Mouse (Mus musculus) ES-E14 (cell line): ENCODE results near the gene Ndufa8. TPM values are rescaled to one million over a fixed set of nuclear protein-coding genes. Genes with fewer than 3 reads are reported as not detected.

Experiments used
- DNase-seq: peaks from one replicate; pipeline ENCODE4 v3.0.0-alpha.2; 2013; ENCODE audit warnings: low read depth, low spot score
- H3K27ac ChIP-seq: 2 replicates; pipeline ENCODE4 v1.5.1; 2012; ENCODE audit warnings: low read depth, mild to moderate bottlenecking, low read length, moderate library complexity, mixed read lengths; ENCODE audit not compliant: poor library complexity, insufficient read depth, severe bottlenecking
- H3K36me3 ChIP-seq: 2 replicates; pipeline ENCODE4 v1.6.1; 2012; ENCODE audit warnings: mild to moderate bottlenecking, low read length, moderate library complexity, mixed read lengths; ENCODE audit not compliant: control insufficient read depth, poor library complexity, insufficient read depth, severe bottlenecking
- H3K4me1 ChIP-seq, 2 experiments: fragments of 150-350 bp in 1 of 2; sonication (generic) in 1 of 2; 2 replicates each; pipeline ENCODE4 v1.6.1; 2012; ENCODE audit warnings: low read length in 2 of 2, mild to moderate bottlenecking in 1 of 2, mixed read lengths in 1 of 2; ENCODE audit not compliant: control insufficient read depth in 2 of 2, insufficient read depth in 2 of 2, poor library complexity in 1 of 2
- H3K4me3 ChIP-seq, 2 experiments: fragments of 150-350 bp in 1 of 2; sonication (generic) in 1 of 2; 2 replicates each; pipeline ENCODE4 v1.5.1; 2012; ENCODE audit warnings: low read length in 2 of 2, low read depth in 1 of 2, mild to moderate bottlenecking in 1 of 2, mixed read lengths in 1 of 2; ENCODE audit not compliant: insufficient read depth in 1 of 2, poor library complexity in 1 of 2, severe bottlenecking in 1 of 2
- H3K9ac ChIP-seq: 2 replicates; pipeline ENCODE4 v1.6.1; 2012; ENCODE audit warnings: low read depth, mild to moderate bottlenecking, low read length, mixed read lengths; ENCODE audit not compliant: poor library complexity, insufficient read depth, severe bottlenecking
- H3K9me3 ChIP-seq: fragments of 150-350 bp; sonication (generic); 2 replicates; pipeline ENCODE4 v1.6.1; 2012; ENCODE audit warnings: low read depth, mild to moderate bottlenecking, low read length; ENCODE audit not compliant: control insufficient read depth, insufficient read depth
- CHD2 ChIP-seq: IDR thresholded peaks from 2 replicates; pipeline ENCODE4 v1.6.1; 2014; ENCODE audit warnings: mild to moderate bottlenecking, low read depth, low read length, inconsistent platforms
- HCFC1 ChIP-seq: IDR thresholded peaks from 2 replicates; pipeline ENCODE4 v1.6.1; 2012; ENCODE audit warnings: low read length, inconsistent platforms, borderline replicate concordance; ENCODE audit not compliant: insufficient read depth
- MAFK ChIP-seq: IDR thresholded peaks from 2 replicates; pipeline ENCODE4 v1.6.1; 2014; ENCODE audit warnings: mild to moderate bottlenecking, low read depth, low read length, inconsistent platforms; ENCODE audit not compliant: insufficient read depth
- ZC3H11A ChIP-seq: IDR thresholded peaks from 2 replicates; pipeline ENCODE4 v1.6.1; 2012; ENCODE audit warnings: low read depth, mild to moderate bottlenecking, inconsistent platforms, low read length, borderline replicate concordance
- ZNF384 ChIP-seq: IDR thresholded peaks from 2 replicates; pipeline ENCODE4 v1.6.1; 2012; ENCODE audit warnings: low read depth, low read length, inconsistent platforms
- in situ Hi-C, 2 experiments: fragments of 600-800 bp; cut with MboI; formaldehyde crosslinking; loops; one replicate each; pipeline ENCODE4 v1.15.1; 2025; ENCODE audit warnings: low sequenced_read_pairs in 2 of 2, inconsistent platforms in 1 of 2; ENCODE audit not compliant: unreplicated experiment in 2 of 2
- total RNA-seq: library from RNA; depleted of rRNA; stranded (reverse); fragments of 300-350 nt; gene quantifications from 2 replicates; pipeline ENCODE4 v1.2.3, GENCODE M21; 2012

Gene Ndufa8
- total RNA-seq, 1 experiment: 89.0 TPM

DNA sequence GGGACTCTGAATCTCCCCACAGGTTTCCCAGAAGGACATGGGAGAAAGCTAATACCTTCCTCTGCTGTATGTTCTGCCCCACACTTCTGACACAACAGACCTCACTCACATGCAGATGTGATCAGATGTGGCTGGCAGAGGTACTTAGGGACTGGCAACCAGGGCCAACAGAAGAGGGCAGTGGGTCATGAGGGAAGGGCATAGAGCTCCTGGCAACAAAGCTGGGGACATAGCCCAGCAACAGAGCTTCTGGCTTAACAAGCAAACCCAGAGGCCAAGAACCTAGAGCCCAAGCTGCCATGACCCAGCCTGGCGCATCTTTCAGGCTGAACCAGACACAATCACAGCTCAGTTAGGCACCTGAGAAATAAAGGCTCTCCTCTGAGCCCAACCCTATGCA is 35.8 kb upstream of the Ndufa8 start:
- TF ChIP-seq ZC3H11A (no peak), MAFK (no peak), ZNF384 (no peak), CHD2 (no peak), HCFC1 (no peak)
- no peak overlapping the region for H3K9ac ChIP-seq
- in situ Hi-C loops: no loop called here

DNA sequence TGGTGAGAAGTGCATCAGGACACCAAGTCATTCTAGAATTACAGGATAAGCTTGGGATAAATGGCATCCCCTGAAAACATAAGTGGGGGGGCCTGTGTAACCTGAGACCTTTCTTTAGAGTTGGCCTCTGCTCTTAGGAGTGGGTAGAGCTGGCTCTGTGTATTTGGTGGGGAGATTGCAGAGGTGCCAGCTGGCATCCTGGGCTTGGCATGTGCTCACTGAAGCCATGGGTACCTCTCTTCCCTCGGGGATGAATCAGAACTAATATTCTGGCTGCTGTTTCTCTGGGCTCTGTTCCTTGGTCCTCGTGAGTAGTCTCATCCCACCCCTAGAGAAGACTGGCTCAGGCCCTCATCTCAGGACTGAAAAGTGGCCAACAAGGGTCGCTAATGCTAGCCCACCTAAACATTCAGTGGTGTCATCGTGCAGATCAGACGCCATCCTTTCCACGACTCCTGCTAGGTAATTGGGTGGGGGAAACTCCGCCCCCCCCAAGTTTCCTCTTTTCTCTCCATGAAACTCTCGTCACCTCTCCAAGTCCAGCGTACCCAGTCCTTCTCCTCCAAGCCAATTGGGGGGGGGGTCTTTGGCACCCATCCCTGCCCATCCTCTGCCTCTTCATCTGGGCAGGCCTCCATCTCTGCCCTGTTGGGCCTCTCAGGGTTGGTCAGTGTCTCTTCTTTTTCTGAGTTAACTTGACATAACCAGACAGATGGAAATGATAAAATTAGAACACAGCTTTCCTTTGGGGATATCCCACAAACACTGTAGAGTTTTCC is 33.8 kb upstream of the Ndufa8 start:
- Histone ChIP-seq H3K27ac (no peak overlapping the region), H3K4me1 (no peaks in the 10 kb centered on the region), H3K36me3 (no peaks in the 10 kb centered on the region), H3K9ac (no peak overlapping the region), H3K9me3 (no peaks in the 10 kb centered on the region), H3K4me3 (no peak overlapping the region)
- in situ Hi-C loops: no loop called here
- no peak for DNase-seq
- no peak for TF ChIP-seq ZNF384
- TF ChIP-seq MAFK: no peak
- no peak for TF ChIP-seq ZC3H11A
- no peak for TF ChIP-seq HCFC1
- no peak for TF ChIP-seq CHD2

More for the DNA sequence above, 35.8 kb upstream of the Ndufa8 start:
- DNase-seq: no peak
- H3K4me3 ChIP-seq: no peak overlapping the region
- H3K4me1 ChIP-seq: no peaks in the 10 kb centered on the region
- no peak overlapping the region for H3K27ac ChIP-seq
- no peaks in the 10 kb centered on the region for H3K36me3 ChIP-seq
- H3K9me3 ChIP-seq: no peaks in the 10 kb centered on the region

DNA sequence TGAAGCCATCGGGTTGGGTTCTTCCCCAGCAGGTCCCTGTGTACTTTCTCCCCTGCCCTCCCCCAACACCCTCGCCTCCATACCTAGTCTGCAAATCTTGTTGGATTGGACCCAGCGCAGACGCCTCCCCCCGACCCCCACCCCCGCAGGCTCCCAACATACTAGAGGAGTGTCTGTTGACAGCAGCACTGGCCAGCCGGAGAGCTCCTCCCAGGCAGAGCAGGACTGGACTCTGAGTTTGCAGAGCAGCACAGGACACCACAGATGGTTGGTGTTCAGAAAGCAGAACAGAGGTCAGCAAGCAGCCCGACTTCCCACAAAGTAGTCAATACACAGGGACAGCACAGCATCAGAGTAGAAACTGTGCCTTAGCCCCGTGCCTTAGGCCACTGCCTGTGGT is 32.2 kb upstream of the Ndufa8 start:
- in situ Hi-C loops: no loop called here
- no peak overlapping the region for H3K27ac ChIP-seq
- no peak for TF ChIP-seq CHD2
- H3K9me3 ChIP-seq: no peaks in the 10 kb centered on the region
- no peak overlapping the region for H3K4me3 ChIP-seq
- H3K9ac ChIP-seq: no peak overlapping the region
- DNase-seq: no peak
- H3K4me1 ChIP-seq: no peaks in the 10 kb centered on the region
- no peaks in the 10 kb centered on the region for H3K36me3 ChIP-seq

DNA sequence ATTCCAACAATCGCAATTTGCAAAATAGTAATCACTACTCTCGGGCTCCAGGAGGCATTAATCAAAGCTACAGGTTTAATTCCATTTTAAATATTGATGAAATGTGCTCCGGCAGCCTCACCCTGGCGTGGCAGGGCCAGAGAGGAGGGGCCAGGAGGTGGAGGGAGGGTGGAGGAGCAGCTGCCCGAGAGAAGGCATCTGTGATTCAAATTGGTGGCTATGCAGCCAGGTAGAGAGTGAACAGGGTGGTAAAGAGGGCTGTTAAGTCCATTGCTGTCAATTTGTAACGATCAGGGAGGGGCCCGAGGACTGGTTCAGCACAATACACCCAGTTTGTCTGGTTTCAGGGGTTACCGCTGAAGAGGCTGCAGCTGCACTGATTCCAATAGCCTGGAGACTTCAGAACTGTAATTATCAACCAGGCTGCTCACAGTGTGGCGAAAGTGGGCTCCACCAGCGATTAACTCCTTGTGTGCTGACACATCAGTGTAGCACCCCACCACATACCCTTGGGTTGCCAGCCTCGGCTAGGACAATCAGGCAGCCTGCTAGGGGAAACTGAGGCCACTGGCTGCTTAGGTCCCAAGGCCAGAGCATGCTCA is 28.1 kb upstream of the Ndufa8 start:
- TF ChIP-seq HCFC1: no peak
- no peak for TF ChIP-seq ZNF384
- no peak for TF ChIP-seq CHD2
- no peak for TF ChIP-seq MAFK
- TF ChIP-seq ZC3H11A: no peak
- Histone ChIP-seq H3K9ac (no peak overlapping the region), H3K9me3 (no peaks in the 10 kb centered on the region), H3K27ac (no peak overlapping the region), H3K4me3 (no peak overlapping the region), H3K4me1 (no peaks in the 10 kb centered on the region), H3K36me3 (no peaks in the 10 kb centered on the region)
- in situ Hi-C loops: no loop called here
- no peak for DNase-seq

DNA sequence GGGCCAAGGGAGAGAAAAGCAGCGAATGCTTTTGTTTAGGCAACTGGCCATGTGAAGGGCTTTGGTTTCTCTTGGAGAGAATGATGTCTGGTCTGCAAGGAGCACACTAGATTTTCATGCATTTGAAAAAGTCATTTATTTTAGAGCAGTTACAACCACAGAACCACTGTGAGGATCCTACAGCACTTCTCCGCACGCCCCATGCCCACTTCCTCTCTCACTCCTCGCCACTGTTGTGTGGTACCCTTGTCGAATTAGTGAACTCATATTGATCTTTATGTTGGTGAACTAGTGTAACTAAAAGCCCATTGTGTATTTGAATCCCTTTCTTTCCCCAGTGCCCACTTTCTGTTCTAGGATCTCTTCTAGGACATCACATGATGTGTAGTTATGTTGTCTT is 26.0 kb upstream of the Ndufa8 start:
- in situ Hi-C loops: no loop called here
- H3K9me3 ChIP-seq: no peaks in the 10 kb centered on the region
- no peak overlapping the region for H3K9ac ChIP-seq
- TF ChIP-seq ZNF384 (no peak), CHD2 (no peak), HCFC1 (no peak), ZC3H11A (no peak), MAFK (no peak)
- H3K27ac ChIP-seq: no peak overlapping the region
- H3K4me1 ChIP-seq: no peaks in the 10 kb centered on the region
- H3K4me3 ChIP-seq: no peak overlapping the region
- no peaks in the 10 kb centered on the region for H3K36me3 ChIP-seq
- DNase-seq: no peak
